Mouse (Mus musculus): Measurements from ENCODE around the gene Zfp628.

GRCm38 (mm10) chr7:4934160-4934914, 19.3 kb downstream of the Zfp628 start:
- TF ChIP-seq CTCF (conservative IDR thresholded peaks at IDR 0.05; ENCODE audit: low read length), result peak; percentile 58
- TF ChIP-seq NANOG (IDR thresholded peaks at IDR 0.05; ENCODE audit: borderline replicate concordance, low read length), result no peak
- no peak for TF ChIP-seq POU5F1 (IDR thresholded peaks at IDR 0.05; ENCODE audit: borderline replicate concordance, low read length)
